Mouse (Mus musculus) WW6 (cell line): Measurements from ENCODE around the gene Tedc2.

Source experiments
- DNase-seq: peaks from one replicate; pipeline ENCODE4 v3.0.0-alpha.2; 2013; ENCODE audit warnings: low read depth, low spot score

The Tedc2 gene

DNA sequence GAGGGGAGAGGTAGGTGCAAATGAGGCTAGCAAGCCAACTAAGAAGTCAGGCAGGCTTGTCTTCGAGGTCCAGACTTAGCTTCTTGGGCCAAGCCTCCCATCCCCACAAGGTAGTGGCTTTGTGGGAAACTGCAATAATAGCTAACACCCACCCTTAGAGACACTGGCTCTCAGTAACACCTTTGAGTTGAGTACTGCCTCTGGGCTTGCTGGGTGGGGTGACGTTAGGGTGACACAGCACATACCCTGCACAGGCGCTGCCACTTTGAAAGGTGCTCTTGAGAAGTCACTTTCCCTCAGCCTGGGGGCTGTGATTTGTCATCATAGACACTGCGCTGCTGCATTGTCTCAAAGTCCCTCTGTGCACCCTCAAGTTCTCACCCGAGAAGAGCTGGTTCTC is 26.9 kb downstream of the Tedc2 start:
- no peak for DNase-seq

GRCm38 (mm10) chr17:24193268-24193667 is 27.4 kb downstream of the Tedc2 start:
- DNase-seq: no peak

DNA sequence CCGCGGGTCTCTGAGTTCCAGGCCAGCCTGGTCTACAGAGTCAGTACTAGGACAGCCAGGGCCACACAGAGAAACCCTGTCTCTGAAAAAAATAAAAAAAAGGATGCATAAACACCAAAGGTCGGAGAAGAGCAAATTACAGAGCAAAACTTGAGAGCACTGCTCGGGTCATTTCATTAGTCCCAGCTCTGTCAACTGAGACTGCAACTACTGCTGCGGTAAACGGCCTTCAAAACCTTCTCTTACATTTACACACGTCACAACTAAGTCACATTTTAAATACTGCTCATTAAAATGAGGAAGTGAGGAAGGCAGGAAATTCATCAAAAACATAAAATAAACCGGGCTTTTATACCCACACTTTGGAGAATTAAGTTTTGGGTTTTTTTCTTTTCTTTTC is 27.8 kb downstream of the Tedc2 start:
- DNase-seq: no peak

DNA sequence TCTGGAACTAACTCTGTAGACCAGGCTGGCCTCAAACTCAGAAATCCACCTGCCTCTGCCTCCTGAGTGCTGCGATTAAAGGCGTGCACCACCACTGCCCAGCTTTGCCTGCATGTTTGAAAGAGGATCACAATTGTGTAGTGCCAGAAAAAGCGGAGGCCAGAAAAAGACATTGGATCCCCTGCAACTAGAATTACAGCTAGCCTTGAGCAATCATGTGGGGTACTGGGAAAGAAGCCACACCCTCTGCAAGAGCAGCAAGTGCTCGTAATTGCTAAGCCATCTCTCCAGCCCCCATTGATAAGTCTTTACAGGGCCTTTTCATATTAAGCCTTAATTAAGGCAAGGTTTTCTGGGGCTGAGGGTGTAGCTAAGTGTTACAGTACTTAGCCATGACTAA is 29.2 kb downstream of the Tedc2 start:
- DNase-seq: no peak

GRCm38 (mm10) chr17:24190934-24191333 is 29.7 kb downstream of the Tedc2 start:
- DNase-seq: no peak

DNA sequence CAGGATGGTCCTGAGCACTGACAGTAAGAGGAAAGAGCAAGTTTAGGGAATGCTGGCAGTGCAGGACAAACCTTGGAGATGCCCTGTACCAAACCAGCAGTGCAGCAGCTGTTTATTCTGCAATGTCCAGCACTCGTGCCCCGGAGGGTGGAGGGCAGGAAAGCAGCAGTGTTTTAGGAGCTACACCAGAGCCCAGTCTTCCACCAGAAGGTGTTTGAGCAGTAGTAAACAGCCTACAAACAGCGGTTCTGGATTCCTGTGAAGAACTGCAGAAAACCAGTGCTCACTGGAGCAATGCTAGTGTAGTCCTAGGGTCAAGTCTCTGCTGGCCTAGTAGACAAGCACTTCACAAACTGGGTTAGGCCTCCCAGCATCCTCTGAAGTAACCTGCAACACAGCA is 46.4 kb downstream of the Tedc2 start:
- no peak for DNase-seq

GRCm38 (mm10) chr17:24173423-24173822 is 47.2 kb downstream of the Tedc2 start:
- DNase-seq: no peak

DNA sequence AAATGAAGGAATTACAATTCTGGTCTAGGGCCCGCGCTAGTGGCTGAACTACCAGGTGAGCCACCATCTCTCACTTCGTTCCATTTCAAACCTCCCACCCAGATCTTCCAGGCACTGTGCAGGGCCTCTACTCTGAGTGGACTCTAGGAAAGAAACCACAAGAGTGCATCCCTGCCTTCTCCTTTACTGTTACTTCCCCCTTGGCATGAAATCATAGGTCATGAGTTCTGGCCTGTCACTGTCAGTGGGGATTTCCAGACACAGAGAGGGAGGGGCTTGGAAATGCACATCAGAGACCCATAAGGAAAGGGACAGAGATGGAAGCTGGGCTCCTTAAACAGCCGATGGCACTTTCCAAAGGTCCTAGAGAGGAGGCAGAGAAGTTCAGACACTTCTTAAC is 48.9 kb downstream of the Tedc2 start:
- DNase-seq: no peak

DNA sequence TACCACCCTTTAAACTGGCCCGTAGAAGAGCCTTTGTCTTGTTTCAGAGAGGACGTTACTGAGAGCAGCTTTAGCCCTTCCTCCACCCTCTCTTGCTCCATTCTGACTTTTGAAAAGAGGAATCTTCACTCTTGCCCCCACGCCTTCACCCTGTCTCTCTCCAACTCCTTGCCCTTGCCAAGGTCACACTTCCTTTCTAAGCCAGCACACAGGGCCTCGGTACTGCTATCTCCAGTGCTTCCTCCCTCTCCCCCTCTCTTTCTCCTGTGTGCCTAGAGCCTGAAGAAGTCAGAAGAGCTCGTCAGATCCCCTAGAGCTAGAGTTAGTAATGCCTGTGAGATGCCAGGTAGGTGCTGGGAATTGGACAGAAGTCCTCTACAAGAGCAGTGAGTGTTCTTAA is 49.9 kb downstream of the Tedc2 start:
- no peak for DNase-seq

DNA sequence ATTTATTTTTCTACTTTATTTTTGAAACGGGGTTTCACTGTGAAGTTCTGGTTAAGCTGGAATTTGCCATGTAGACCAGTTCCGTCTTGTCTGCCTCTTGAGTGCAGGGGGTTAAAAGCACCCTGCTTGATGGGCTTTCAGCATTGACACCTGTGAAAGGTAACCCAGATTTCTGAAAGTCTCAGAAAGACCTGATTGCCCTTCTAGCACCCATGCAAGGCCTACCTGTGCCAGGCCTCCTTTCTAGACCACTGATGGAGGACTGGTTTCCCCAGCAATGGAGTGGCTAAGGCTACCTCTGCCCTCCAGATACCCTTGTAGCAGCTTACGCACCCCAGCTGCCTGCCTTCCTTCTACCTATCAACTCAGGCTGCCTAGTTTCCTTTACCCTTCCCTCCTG is 50.5 kb downstream of the Tedc2 start:
- DNase-seq: no peak

- DNase-seq: peak; percentile 89
Measured at GRCm38 (mm10) chr17:24169317-24170065, 51.2 kb downstream of the Tedc2 start, which contains the start of gene Atp6v0c. Gene Atp6v0c (minus strand): TSS chr17:24169702.

GRCm38 (mm10) chr17:24168590-24169277 is 51.9 kb downstream of the Tedc2 start:
- DNase-seq: no peak

DNA sequence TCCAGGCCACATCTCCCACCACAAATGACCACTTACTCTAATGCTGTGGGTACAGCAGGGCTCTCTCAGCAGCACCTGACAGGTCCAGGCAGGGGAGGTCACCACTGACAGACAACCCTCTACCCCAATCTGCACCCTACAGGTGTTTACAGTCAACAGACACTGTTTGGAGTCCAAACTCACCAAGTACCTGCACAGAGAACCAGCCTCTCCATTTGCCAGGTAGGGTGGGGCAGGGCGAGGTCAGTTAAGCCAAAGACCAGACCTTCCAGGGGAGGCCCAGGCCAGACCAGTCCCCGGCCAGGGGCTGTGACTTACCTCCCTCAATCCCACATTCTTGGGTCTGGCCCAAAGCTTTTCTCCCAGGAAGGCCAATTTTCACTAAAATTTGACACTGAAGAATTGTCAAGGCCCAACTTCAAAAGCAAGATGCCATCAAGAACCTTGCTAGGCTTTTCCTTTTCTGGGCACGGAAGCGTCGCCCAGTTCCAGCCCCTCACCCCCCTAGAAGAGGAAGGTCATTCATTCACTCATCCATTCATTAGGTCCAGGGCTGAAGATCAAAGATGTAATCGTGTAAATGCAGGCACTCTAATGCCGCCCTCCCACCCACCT is 52.7 kb downstream of the Tedc2 start:
- DNase-seq: no peak

- no peak for DNase-seq
Measured at GRCm38 (mm10) chr17:24167120-24167519, 53.5 kb downstream of the Tedc2 start.
